Mouse (Mus musculus): ENCODE measurements around the gene Dctn3. TPM values are rescaled to one million over a fixed set of nuclear protein-coding genes. Genes with fewer than 3 reads are reported as not detected.

Dctn3 gene
- polyA plus RNA-seq, 1 experiment from 2014 or later: 119 TPM

DNA sequence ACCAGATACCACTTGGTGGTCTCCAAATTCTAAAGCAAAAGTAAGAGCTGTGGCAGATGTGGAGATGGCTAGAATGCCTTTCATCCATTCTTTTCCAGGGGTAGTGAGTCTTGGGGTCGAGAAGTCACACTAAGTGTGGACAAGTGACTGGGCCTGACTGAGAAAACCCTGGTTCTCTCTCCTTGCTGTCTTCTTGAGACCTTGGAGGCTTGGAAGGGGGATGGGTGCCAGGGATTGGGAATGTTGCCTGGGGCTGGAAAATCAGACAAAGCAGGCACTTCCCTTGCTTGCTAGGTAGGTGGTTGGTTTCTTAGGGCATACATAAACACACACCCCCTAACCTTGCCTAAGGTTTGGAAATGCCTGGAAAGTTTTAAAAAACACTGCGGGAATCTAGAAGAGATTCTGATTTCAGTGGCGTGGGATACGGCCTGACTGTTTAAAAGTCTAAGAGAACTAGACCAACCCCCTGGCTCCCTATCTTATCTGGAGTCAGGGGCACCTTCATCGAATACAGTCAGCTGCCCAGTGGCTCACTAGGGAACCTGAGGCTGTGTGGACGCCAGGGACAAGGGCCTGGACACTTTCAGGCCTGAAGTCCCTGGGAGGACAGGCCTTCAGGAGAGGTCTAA is 36.8 kb upstream of the Dctn3 start:
- 33% methylated on average over 6 of the region's 6 CpGs for WGBS
- ATAC-seq (replicated peaks; ENCODE audit: insufficient number of reproducible peaks, low FRiP score, low TSS enrichment, low read depth) (no peak; the same call in 1 of the 2 replicates), DNase-seq (ENCODE audit: low spot score) (no peak)
- Histone ChIP-seq H3K9ac (replicated peaks; ENCODE audit: low read length) (peak overlapping the region; percentile 55), H3K27ac (replicated peaks; ENCODE audit: low read depth, low read length) (peak overlapping the region; percentile 14), H3K9me3 (replicated peaks; ENCODE audit: control insufficient read depth, low read length) (no peaks in the 10 kb centered on the region), H3K4me1 (ENCODE audit: control insufficient read depth, insufficient read depth, low read length) (peaks cover 5% of the 10 kb centered on the region), H3K36me3 (replicated peaks; ENCODE audit: control insufficient read depth, insufficient read depth, low read depth, low read length) (no peaks in the 10 kb centered on the region), H3K4me3 (ENCODE audit: low read depth, low read length) (peak overlapping the region; percentile 40), H3K4me2 (ENCODE audit: low read depth, low read length) (peak overlapping the region; percentile 54), H3K27me3 (ENCODE audit: control insufficient read depth, insufficient read depth, low read length) (no peaks in the 10 kb centered on the region)

GRCm38 (mm10) chr4:41759206-41759605 is 36.2 kb upstream of the Dctn3 start:
- ATAC-seq (replicated peaks; ENCODE audit: insufficient number of reproducible peaks, low FRiP score, low TSS enrichment, low read depth) (no peak), DNase-seq (ENCODE audit: low spot score) (no peak)
- Histone ChIP-seq H3K4me2 (ENCODE audit: low read depth, low read length) (no peak overlapping the region), H3K9ac (replicated peaks; ENCODE audit: low read length) (no peak overlapping the region), H3K4me3 (ENCODE audit: low read depth, low read length) (no peak overlapping the region), H3K9me3 (replicated peaks; ENCODE audit: control insufficient read depth, low read length) (no peaks in the 10 kb centered on the region), H3K4me1 (ENCODE audit: control insufficient read depth, insufficient read depth, low read length) (peaks cover 5% of the 10 kb centered on the region), H3K36me3 (replicated peaks; ENCODE audit: control insufficient read depth, insufficient read depth, low read depth, low read length) (no peaks in the 10 kb centered on the region), H3K27ac (replicated peaks; ENCODE audit: low read depth, low read length) (no peak overlapping the region), H3K27me3 (ENCODE audit: control insufficient read depth, insufficient read depth, low read length) (no peaks in the 10 kb centered on the region)
- 86% methylated on average over 9 of the region's 9 CpGs for WGBS

GRCm38 (mm10) chr4:41758701-41759100 is 35.7 kb upstream of the Dctn3 start:
- Histone ChIP-seq H3K9ac (replicated peaks; ENCODE audit: low read length) (no peak overlapping the region), H3K27me3 (ENCODE audit: control insufficient read depth, insufficient read depth, low read length) (no peaks in the 10 kb centered on the region), H3K9me3 (replicated peaks; ENCODE audit: control insufficient read depth, low read length) (no peaks in the 10 kb centered on the region), H3K4me3 (ENCODE audit: low read depth, low read length) (no peak overlapping the region), H3K36me3 (replicated peaks; ENCODE audit: control insufficient read depth, insufficient read depth, low read depth, low read length) (no peaks in the 10 kb centered on the region), H3K4me1 (ENCODE audit: control insufficient read depth, insufficient read depth, low read length) (peaks cover 5% of the 10 kb centered on the region), H3K27ac (replicated peaks; ENCODE audit: low read depth, low read length) (no peak overlapping the region), H3K4me2 (ENCODE audit: low read depth, low read length) (no peak overlapping the region)
- 89% methylated on average over 4 of the region's 4 CpGs for WGBS
- no peak for DNase-seq (ENCODE audit: low spot score)
- no peak for ATAC-seq (replicated peaks; ENCODE audit: insufficient number of reproducible peaks, low FRiP score, low TSS enrichment, low read depth)

- Histone ChIP-seq H3K27me3 (ENCODE audit: control insufficient read depth, insufficient read depth, low read length) (no peaks in the 10 kb centered on the region), H3K4me3 (ENCODE audit: low read depth, low read length) (no peak overlapping the region), H3K27ac (replicated peaks; ENCODE audit: low read depth, low read length) (no peak overlapping the region), H3K9ac (replicated peaks; ENCODE audit: low read length) (no peak overlapping the region), H3K4me2 (ENCODE audit: low read depth, low read length) (no peak overlapping the region), H3K36me3 (replicated peaks; ENCODE audit: control insufficient read depth, insufficient read depth, low read depth, low read length) (no peaks in the 10 kb centered on the region), H3K9me3 (replicated peaks; ENCODE audit: control insufficient read depth, low read length) (no peaks in the 10 kb centered on the region), H3K4me1 (ENCODE audit: control insufficient read depth, insufficient read depth, low read length) (peaks cover 5% of the 10 kb centered on the region)
- 79% methylated on average over 11 of the region's 11 CpGs for WGBS
- DNase-seq (ENCODE audit: low spot score) (no peak), ATAC-seq (replicated peaks; ENCODE audit: insufficient number of reproducible peaks, low FRiP score, low TSS enrichment, low read depth) (no peak)
Measured at GRCm38 (mm10) chr4:41758021-41758420, 35.1 kb upstream of the Dctn3 start.

DNA sequence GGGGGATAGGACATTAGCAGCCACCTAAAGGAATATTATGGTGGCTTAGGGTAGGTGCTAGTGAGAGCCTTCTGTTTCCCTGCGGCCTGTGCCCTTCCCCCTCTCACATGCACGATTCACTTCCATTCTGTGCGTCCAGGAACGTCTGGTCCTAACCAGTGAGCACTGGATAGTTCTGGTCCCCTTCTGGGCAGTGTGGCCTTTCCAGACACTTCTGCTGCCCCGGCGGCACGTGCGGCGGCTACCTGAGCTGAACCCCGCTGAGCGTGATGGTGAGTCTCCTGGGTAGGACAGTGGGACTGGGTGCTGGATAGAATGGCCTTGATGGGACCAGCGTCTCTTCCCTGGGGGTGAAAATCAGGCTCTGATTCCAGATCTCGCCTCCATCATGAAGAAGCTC is 34.4 kb upstream of the Dctn3 start:
- Histone ChIP-seq H3K27ac (replicated peaks; ENCODE audit: low read depth, low read length) (no peak overlapping the region), H3K9me3 (replicated peaks; ENCODE audit: control insufficient read depth, low read length) (no peaks in the 10 kb centered on the region), H3K4me2 (ENCODE audit: low read depth, low read length) (no peak overlapping the region), H3K36me3 (replicated peaks; ENCODE audit: control insufficient read depth, insufficient read depth, low read depth, low read length) (no peaks in the 10 kb centered on the region), H3K27me3 (ENCODE audit: control insufficient read depth, insufficient read depth, low read length) (no peaks in the 10 kb centered on the region), H3K9ac (replicated peaks; ENCODE audit: low read length) (no peak overlapping the region), H3K4me3 (ENCODE audit: low read depth, low read length) (no peak overlapping the region), H3K4me1 (ENCODE audit: control insufficient read depth, insufficient read depth, low read length) (peaks cover 5% of the 10 kb centered on the region)
- no peak for DNase-seq (ENCODE audit: low spot score)
- no peak for ATAC-seq (replicated peaks; ENCODE audit: insufficient number of reproducible peaks, low FRiP score, low TSS enrichment, low read depth)
- WGBS: 91% methylated on average over 13 of the region's 13 CpGs

DNA sequence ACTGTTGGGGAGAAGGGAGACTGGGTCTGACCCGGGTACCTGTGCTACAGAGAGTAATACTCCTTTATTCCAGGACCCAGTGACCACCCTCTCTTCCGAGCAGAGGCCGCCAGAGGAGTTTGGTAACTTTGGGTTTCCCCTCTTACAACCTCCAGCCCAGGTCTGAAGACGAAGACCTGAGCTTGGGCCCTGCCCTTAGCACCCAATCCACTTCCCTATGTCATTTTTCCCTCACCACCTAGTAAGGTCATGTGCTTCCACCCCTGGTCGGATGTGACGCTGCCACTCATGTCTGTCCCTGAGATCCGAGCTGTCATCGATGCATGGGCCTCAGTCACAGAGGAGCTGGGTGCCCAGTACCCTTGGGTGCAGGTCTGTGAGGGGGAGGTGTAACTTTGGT is 33.5 kb upstream of the Dctn3 start:
- peak overlapping the region; percentile 88 for H3K4me2 ChIP-seq (ENCODE audit: low read depth, low read length)
- no peaks in the 10 kb centered on the region for H3K27me3 ChIP-seq (ENCODE audit: control insufficient read depth, insufficient read depth, low read length)
- no peak overlapping the region for H3K27ac ChIP-seq (replicated peaks; ENCODE audit: low read depth, low read length)
- no peaks in the 10 kb centered on the region for H3K9me3 ChIP-seq (replicated peaks; ENCODE audit: control insufficient read depth, low read length)
- peak overlapping the region; percentile 67 for H3K4me3 ChIP-seq (ENCODE audit: low read depth, low read length)
- no peaks in the 10 kb centered on the region for H3K36me3 ChIP-seq (replicated peaks; ENCODE audit: control insufficient read depth, insufficient read depth, low read depth, low read length)
- H3K9ac ChIP-seq (replicated peaks; ENCODE audit: low read length): peak overlapping the region; percentile 34
- ATAC-seq (replicated peaks; ENCODE audit: insufficient number of reproducible peaks, low FRiP score, low TSS enrichment, low read depth) (no peak), DNase-seq (ENCODE audit: low spot score) (no peak)
- peaks cover 5% of the 10 kb centered on the region; the same call in 1 of the 2 replicates for H3K4me1 ChIP-seq (ENCODE audit: control insufficient read depth, insufficient read depth, low read length)
- WGBS: 83% methylated on average over 8 of the region's 8 CpGs

- ATAC-seq (replicated peaks; ENCODE audit: insufficient number of reproducible peaks, low FRiP score, low TSS enrichment, low read depth) (peak; percentile 68), DNase-seq (ENCODE audit: low spot score) (peak; percentile 90)
- H3K36me3 ChIP-seq (replicated peaks; ENCODE audit: control insufficient read depth, insufficient read depth, low read depth, low read length): no peaks in the 10 kb centered on the region
- peak within 1 kb of the TSS; percentile 67 for H3K4me3 ChIP-seq (ENCODE audit: low read depth, low read length)
- H3K4me2 ChIP-seq (ENCODE audit: low read depth, low read length): peak within 1 kb of the TSS; percentile 88
- H3K9ac ChIP-seq (replicated peaks; ENCODE audit: low read length): peak within 1 kb of the TSS; percentile 67
- H3K4me1 ChIP-seq (ENCODE audit: control insufficient read depth, insufficient read depth, low read length): no peaks in the 10 kb centered on the region
- under 1% methylated on average over 57 of the region's 57 CpGs for WGBS
- peak within 1 kb of the TSS; percentile 65 for H3K27ac ChIP-seq (replicated peaks; ENCODE audit: low read depth, low read length)
- H3K27me3 ChIP-seq (ENCODE audit: control insufficient read depth, insufficient read depth, low read length): no peaks in the 10 kb centered on the region
- no peaks in the 10 kb centered on the region for H3K9me3 ChIP-seq (replicated peaks; ENCODE audit: control insufficient read depth, low read length)
Measured at GRCm38 (mm10) chr4:41755338-41756305, 32.7 kb upstream of the Dctn3 start, which contains the start of gene Sigmar1. Gene Sigmar1, minus strand, starts transcription at chr4:41756157.

Data from embryonic facial prominence, embryonic 11.5 days (tissue).